Mouse (Mus musculus) spleen, adult 2 months (tissue): ENCODE measurements around the gene Herpud1.

Experiments
- CTCF ChIP-seq: fragments of 200-500 bp; IDR thresholded peaks from 2 replicates; pipeline ENCODE4 v1.5.1; 2011; ENCODE audit warnings: mild to moderate bottlenecking, inconsistent platforms; ENCODE audit not compliant: insufficient read depth, insufficient read length, insufficient replicate concordance; ENCODE audit errors: extremely low read depth
- POLR2A ChIP-seq: fragments of 200-500 bp; IDR thresholded peaks from 2 replicates; pipeline ENCODE4 v1.6.1; 2011; ENCODE audit warnings: low read depth, low read length, inconsistent platforms

- no peak for TF ChIP-seq CTCF
- peak; percentile 38; the same call in 1 of the 2 replicates for TF ChIP-seq POLR2A
These were observed 10.7 kb upstream of the Herpud1 start for GRCm38 (mm10) chr8:94375551-94375991.
